Mouse (Mus musculus): ENCODE results near the gene Nqo2.

DNA sequence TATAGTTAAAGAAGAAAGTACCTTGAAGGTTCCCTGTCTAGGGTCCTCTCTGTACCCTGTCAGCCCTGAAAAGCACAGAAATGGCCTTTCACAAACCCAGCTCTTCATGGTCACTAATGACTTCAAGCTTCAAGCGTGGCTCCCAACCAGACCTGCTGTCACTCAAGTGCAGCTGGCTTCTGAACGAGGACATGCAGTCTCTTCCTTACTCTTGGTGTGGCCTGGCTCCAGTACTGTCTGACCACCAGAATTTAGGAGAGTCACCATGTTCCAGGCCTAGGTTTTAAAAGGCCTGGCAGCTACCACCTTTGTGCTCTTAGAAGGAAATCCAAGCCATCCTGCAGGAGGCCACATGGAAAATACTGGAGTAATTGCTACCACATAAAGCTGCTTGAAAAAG lies 34.2 kb upstream of the Nqo2 start:
- TF ChIP-seq POLR2A (IDR thresholded peaks at IDR 0.05; ENCODE audit: insufficient read length, low read depth) (no peak), TCF12 (IDR thresholded peaks at IDR 0.05; ENCODE audit: insufficient read depth, poor library complexity, severe bottlenecking) (no peak), POLR2AphosphoS2 (IDR thresholded peaks at IDR 0.05; ENCODE audit: insufficient read length, low read depth) (no peak), E2F4 (IDR thresholded peaks at IDR 0.05; ENCODE audit: insufficient read depth) (no peak), MAX (IDR thresholded peaks at IDR 0.05; ENCODE audit: low read depth) (no peak), USF1 (IDR thresholded peaks at IDR 0.05; ENCODE audit: low read depth) (no peak), REST (IDR thresholded peaks at IDR 0.05; ENCODE audit: insufficient read depth, insufficient read length) (no peak), SRF (IDR thresholded peaks at IDR 0.05; ENCODE audit: control insufficient read depth, insufficient read length, low read depth) (no peak), MYOG (IDR thresholded peaks at IDR 0.05; ENCODE audit: control insufficient read depth in 1 of 3, insufficient read depth in 1 of 3, insufficient read length in 2 of 3, low read depth in 2 of 3) (peak in 2 of 3 experiments; percentile 3 to 12), TCF3 (IDR thresholded peaks at IDR 0.05; ENCODE audit: insufficient read length, low read depth) (no peak), MYOD1 (IDR thresholded peaks at IDR 0.05; ENCODE audit: control insufficient read depth in 1 of 3, insufficient read length in 2 of 3, low read depth in 2 of 3) (peak; percentile 19 to 62 (median 48)), CEBPB (IDR thresholded peaks at IDR 0.05; ENCODE audit: insufficient read depth, poor library complexity, severe bottlenecking) (no peak)

All from myocyte (in vitro differentiated cells).